Mouse (Mus musculus) forebrain, postnatal 0 days (tissue): ENCODE results near the gene Tnfrsf11a. TPM values are rescaled to one million over a fixed set of nuclear protein-coding genes. Genes with fewer than 3 reads are reported as not detected.

ENCODE experiments used
- ATAC-seq: fragments of 200-750 bp; cut with Nextera tagmentation; 2 replicates; pipeline ENCODE4 v1.8.0; 2017; ENCODE audit warnings: mild to moderate bottlenecking, moderate library complexity
- DNase-seq: peaks from one replicate; pipeline ENCODE4 v3.0.0-alpha.2; 2015
- H3K27ac ChIP-seq: fragments of 300-500 bp; sonication (generic); 2 replicates; pipeline ENCODE4 v1.5.1; 2014; ENCODE audit warnings: low read depth, mild to moderate bottlenecking, antibody characterized with exemption, low read length, moderate library complexity, mixed read lengths
- H3K27me3 ChIP-seq: fragments of 300-500 bp; sonication (generic); 2 replicates; pipeline ENCODE4 v1.6.1; 2014; ENCODE audit warnings: mild to moderate bottlenecking, low read length, mixed read lengths; ENCODE audit not compliant: insufficient read depth
- H3K36me3 ChIP-seq: fragments of 300-500 bp; sonication (generic); 2 replicates; pipeline ENCODE4 v1.6.1; 2014; ENCODE audit warnings: mild to moderate bottlenecking, moderate library complexity; ENCODE audit not compliant: insufficient read depth
- H3K4me1 ChIP-seq: fragments of 300-500 bp; sonication (generic); 2 replicates; pipeline ENCODE4 v1.6.1; 2014; ENCODE audit warnings: antibody characterized with exemption; ENCODE audit not compliant: insufficient read depth
- H3K4me2 ChIP-seq: fragments of 300-500 bp; sonication (generic); 2 replicates; pipeline ENCODE4 v1.6.1; 2014; ENCODE audit warnings: low read depth, mild to moderate bottlenecking, moderate library complexity
- H3K4me3 ChIP-seq: fragments of 300-500 bp; sonication (generic); 2 replicates; pipeline ENCODE4 v1.5.1; 2014; ENCODE audit warnings: low read depth, low read length, mixed read lengths
- H3K9ac ChIP-seq: fragments of 300-500 bp; sonication (generic); 2 replicates; pipeline ENCODE4 v1.6.1; 2014; ENCODE audit warnings: mild to moderate bottlenecking
- H3K9me3 ChIP-seq: fragments of 300-500 bp; sonication (generic); 2 replicates; pipeline ENCODE4 v1.6.1; 2016; ENCODE audit warnings: low read length
- CTCF ChIP-seq: sonication (generic); IDR thresholded peaks from 2 replicates; pipeline ENCODE4 v1.5.1; 2016; ENCODE audit warnings: antibody characterized with exemption, control low read depth, low read depth
- WGBS: fragments of 180-500 bp; shearing (Covaris S2); extraction: QIAGEN DNeasy Blood & Tissue Kit; methylation state at CpG from one replicate; pipeline ENCODE4 v1.1.7; 2014; 5-methylcytosine and 5-hydroxymethylcytosine counted together
- polyA plus RNA-seq: library from polyadenylated mRNA; unstranded; fragments of >200 nt; fragmentation: Nextera tagmentation; extraction: Ambion mirVana; gene quantifications from 2 replicates; pipeline ENCODE4 v1.2.1, GENCODE M21; 2015
- total RNA-seq: library from RNA; depleted of rRNA; stranded (reverse); fragments of >200 nt; gene quantifications from 2 replicates; pipeline ENCODE4 v1.2.3, GENCODE M21; 2014

Tnfrsf11a gene
- total and polyA plus RNA-seq, 2 experiments from 2014 or later, result 0.62 to 2.3 TPM

GRCm38 (mm10) chr1:105815736-105816135 is 35.2 kb downstream of the Tnfrsf11a start:
- ATAC-seq (no peak), DNase-seq (no peak)
- 95% methylated on average over 3 of the region's 3 CpGs for WGBS
- Histone ChIP-seq H3K4me2 (no peak overlapping the region), H3K27ac (no peak overlapping the region), H3K4me3 (no peak overlapping the region), H3K36me3 (no peaks in the 10 kb centered on the region), H3K4me1 (no peaks in the 10 kb centered on the region), H3K9ac (no peak overlapping the region), H3K9me3 (no peaks in the 10 kb centered on the region), H3K27me3 (no peaks in the 10 kb centered on the region)
- no peak for TF ChIP-seq CTCF

GRCm38 (mm10) chr1:105819031-105819430 is 38.5 kb downstream of the Tnfrsf11a start:
- H3K9ac ChIP-seq, result no peak overlapping the region
- DNase-seq, result no peak
- H3K27me3 ChIP-seq, result no peaks in the 10 kb centered on the region
- no peak for TF ChIP-seq CTCF
- no peaks in the 10 kb centered on the region for H3K4me1 ChIP-seq
- H3K9me3 ChIP-seq, result no peaks in the 10 kb centered on the region
- ATAC-seq, result no peak
- 38% methylated on average over 6 of the region's 6 CpGs for WGBS
- no peak overlapping the region for H3K4me3 ChIP-seq
- H3K27ac ChIP-seq, result no peak overlapping the region
- H3K36me3 ChIP-seq, result no peaks in the 10 kb centered on the region
- H3K4me2 ChIP-seq, result no peak overlapping the region

- Histone ChIP-seq H3K4me2 (no peak overlapping the region), H3K36me3 (no peaks in the 10 kb centered on the region), H3K9me3 (no peaks in the 10 kb centered on the region), H3K4me3 (no peak overlapping the region), H3K9ac (no peak overlapping the region), H3K27me3 (no peaks in the 10 kb centered on the region), H3K4me1 (no peaks in the 10 kb centered on the region), H3K27ac (no peak overlapping the region)
- ATAC-seq, result no peak
- no peak for DNase-seq
- TF ChIP-seq CTCF, result no peak
- 77% methylated on average over 7 of the region's 7 CpGs for WGBS
These were observed 39.2 kb downstream of the Tnfrsf11a start for GRCm38 (mm10) chr1:105819740-105820139.

GRCm38 (mm10) chr1:105824356-105824755 is 43.8 kb downstream of the Tnfrsf11a start:
- no peaks in the 10 kb centered on the region for H3K36me3 ChIP-seq
- no peaks in the 10 kb centered on the region for H3K4me1 ChIP-seq
- H3K27me3 ChIP-seq, result no peaks in the 10 kb centered on the region
- no peaks in the 10 kb centered on the region for H3K9me3 ChIP-seq
- no peak overlapping the region for H3K4me3 ChIP-seq
- H3K9ac ChIP-seq, result no peak overlapping the region
- 94% methylated on average over 4 of the region's 4 CpGs for WGBS
- ATAC-seq (no peak), DNase-seq (no peak)
- no peak for TF ChIP-seq CTCF
- H3K27ac ChIP-seq, result no peak overlapping the region
- H3K4me2 ChIP-seq, result no peak overlapping the region

- TF ChIP-seq CTCF, result no peak
- DNase-seq, result no peak
- no peaks in the 10 kb centered on the region for H3K4me1 ChIP-seq
- H3K4me3 ChIP-seq, result no peak overlapping the region
- no peaks in the 10 kb centered on the region for H3K9me3 ChIP-seq
- H3K9ac ChIP-seq, result no peak overlapping the region
- no peaks in the 10 kb centered on the region for H3K27me3 ChIP-seq
- no peak for ATAC-seq
- no peak overlapping the region for H3K4me2 ChIP-seq
- WGBS, result 72% methylated on average over 4 of the region's 4 CpGs
- H3K36me3 ChIP-seq, result no peaks in the 10 kb centered on the region
- no peak overlapping the region for H3K27ac ChIP-seq
These were observed 44.5 kb downstream of the Tnfrsf11a start for GRCm38 (mm10) chr1:105824980-105825379.

GRCm38 (mm10) chr1:105827374-105827773 is 46.9 kb downstream of the Tnfrsf11a start:
- 83% methylated on average over 7 of the region's 7 CpGs for WGBS

GRCm38 (mm10) chr1:105827786-105828345 is 47.3 kb downstream of the Tnfrsf11a start:
- ATAC-seq, result no peak

More at GRCm38 (mm10) chr1:105827374-105827773, 46.9 kb downstream of the Tnfrsf11a start:
- H3K9me3 ChIP-seq, result no peaks in the 10 kb centered on the region
- TF ChIP-seq CTCF, result no peak
- no peaks in the 10 kb centered on the region for H3K36me3 ChIP-seq
- no peak overlapping the region for H3K27ac ChIP-seq
- H3K4me1 ChIP-seq, result no peaks in the 10 kb centered on the region
- ATAC-seq (no peak), DNase-seq (no peak)
- no peak overlapping the region for H3K9ac ChIP-seq
- no peaks in the 10 kb centered on the region for H3K27me3 ChIP-seq
- H3K4me2 ChIP-seq, result no peak overlapping the region
- H3K4me3 ChIP-seq, result no peak overlapping the region

More at GRCm38 (mm10) chr1:105827786-105828345, 47.3 kb downstream of the Tnfrsf11a start:
- DNase-seq, result no peak
- Histone ChIP-seq H3K36me3 (no peaks in the 10 kb centered on the region), H3K9ac (no peak overlapping the region), H3K4me3 (no peak overlapping the region), H3K9me3 (no peaks in the 10 kb centered on the region), H3K4me2 (no peak overlapping the region), H3K27ac (no peak overlapping the region), H3K4me1 (no peaks in the 10 kb centered on the region), H3K27me3 (no peaks in the 10 kb centered on the region)
- WGBS, result 96% methylated on average over 8 of the region's 8 CpGs
- no peak for TF ChIP-seq CTCF
